Mouse (Mus musculus) limb, embryonic 14.5 days (tissue): ENCODE measurements at regions not wholly inside any gene's neighbourhood (a gene's known extent, or its start where the extent isn't known, plus 50 kb on each side); places are given as distances from the start of the nearest gene placed in this dataset.

Experiments used
- ATAC-seq: fragments of 200-750 bp; cut with Nextera tagmentation; 2 replicates; pipeline ENCODE4 v1.8.0; 2017; ENCODE audit warnings: low read depth, moderate number of reproducible peaks, moderate TSS enrichment; ENCODE audit not compliant: low FRiP score
- DNase-seq: peaks from one replicate; pipeline ENCODE4 v3.0.0-alpha.2; 2015; ENCODE audit warnings: low spot score
- H3K27ac ChIP-seq: fragments of 300-500 bp; sonication (generic); replicated peaks from 2 replicates; pipeline ENCODE4 v1.5.1; 2014; ENCODE audit warnings: low read depth, mild to moderate bottlenecking, low read length, moderate library complexity, mixed read lengths
- H3K27me3 ChIP-seq: fragments of 300-500 bp; sonication (generic); 2 replicates; pipeline ENCODE4 v1.6.1; 2014; ENCODE audit warnings: low read length, mixed read lengths; ENCODE audit not compliant: control insufficient read depth, insufficient read depth
- H3K36me3 ChIP-seq: fragments of 300-500 bp; sonication (generic); 2 replicates; pipeline ENCODE4 v1.6.1; 2014; ENCODE audit warnings: mild to moderate bottlenecking, low read length, moderate library complexity, mixed read lengths; ENCODE audit not compliant: control insufficient read depth, insufficient read depth
- H3K4me1 ChIP-seq: fragments of 300-500 bp; sonication (generic); 2 replicates; pipeline ENCODE4 v1.6.1; 2014; ENCODE audit warnings: antibody characterized with exemption, low read length, mixed read lengths; ENCODE audit not compliant: control insufficient read depth, insufficient read depth
- H3K4me2 ChIP-seq: fragments of 300-500 bp; sonication (generic); replicated peaks from 2 replicates; pipeline ENCODE4 v1.6.1; 2014; ENCODE audit warnings: low read depth, mild to moderate bottlenecking, low read length, moderate library complexity; ENCODE audit not compliant: severe bottlenecking
- H3K4me3 ChIP-seq: fragments of 300-500 bp; sonication (generic); replicated peaks from 2 replicates; pipeline ENCODE4 v1.5.1; 2014; ENCODE audit warnings: low read length
- H3K9ac ChIP-seq: fragments of 300-500 bp; sonication (generic); 2 replicates; pipeline ENCODE4 v1.6.1; 2014; ENCODE audit warnings: mild to moderate bottlenecking, low read depth, low read length, moderate library complexity; ENCODE audit not compliant: severe bottlenecking
- H3K9me3 ChIP-seq: fragments of 300-500 bp; sonication (generic); 2 replicates; pipeline ENCODE4 v1.6.1; 2016; ENCODE audit warnings: low read length; ENCODE audit not compliant: control insufficient read depth
- POLR2A ChIP-seq: fragments of 200-500 bp; IDR thresholded peaks from 2 replicates; pipeline ENCODE4 v1.8.0; 2012; ENCODE audit warnings: inconsistent platforms, mild to moderate bottlenecking, moderate library complexity, borderline replicate concordance; ENCODE audit not compliant: insufficient read depth, insufficient read length; ENCODE audit errors: extremely low read depth
- WGBS: fragments of 180-500 bp; shearing (Covaris S2); extraction: QIAGEN DNeasy Blood & Tissue Kit; methylation state at CpG from one replicate; pipeline ENCODE4 v1.1.7; 2014; 5-methylcytosine and 5-hydroxymethylcytosine counted together

DNA sequence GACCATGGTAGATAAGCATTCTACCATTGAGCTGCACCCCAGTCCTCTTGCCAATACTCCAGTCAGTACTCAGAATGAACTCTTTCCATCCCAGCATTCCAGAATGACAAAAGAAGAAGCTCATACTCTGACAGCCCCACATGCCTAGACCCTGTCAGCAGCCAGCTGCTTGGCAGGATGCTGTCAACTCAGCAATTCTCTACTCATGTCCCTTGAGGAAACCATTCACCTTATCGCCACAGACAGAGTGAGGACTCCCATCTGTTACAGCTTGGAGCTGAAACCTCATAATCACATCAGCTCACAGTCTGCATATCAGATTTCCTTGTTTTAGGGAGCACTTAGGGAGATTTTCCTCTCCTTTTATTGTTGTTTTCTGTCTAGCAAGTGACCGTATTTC is 420.5 kb upstream of the Plxna2 start:
- TF ChIP-seq POLR2A, result no peak
- ATAC-seq, result no peak
- 38% methylated on average over 2 of the region's 2 CpGs for WGBS
- H3K27ac ChIP-seq, result no peak overlapping the region
- H3K9ac ChIP-seq, result no peak overlapping the region
- no peaks in the 10 kb centered on the region for H3K9me3 ChIP-seq
- H3K4me2 ChIP-seq, result no peak overlapping the region
- H3K4me1 ChIP-seq, result no peaks in the 10 kb centered on the region
- no peaks in the 10 kb centered on the region for H3K27me3 ChIP-seq
- no peaks in the 10 kb centered on the region for H3K36me3 ChIP-seq
- DNase-seq, result no peak
- H3K4me3 ChIP-seq, result no peak overlapping the region

DNA sequence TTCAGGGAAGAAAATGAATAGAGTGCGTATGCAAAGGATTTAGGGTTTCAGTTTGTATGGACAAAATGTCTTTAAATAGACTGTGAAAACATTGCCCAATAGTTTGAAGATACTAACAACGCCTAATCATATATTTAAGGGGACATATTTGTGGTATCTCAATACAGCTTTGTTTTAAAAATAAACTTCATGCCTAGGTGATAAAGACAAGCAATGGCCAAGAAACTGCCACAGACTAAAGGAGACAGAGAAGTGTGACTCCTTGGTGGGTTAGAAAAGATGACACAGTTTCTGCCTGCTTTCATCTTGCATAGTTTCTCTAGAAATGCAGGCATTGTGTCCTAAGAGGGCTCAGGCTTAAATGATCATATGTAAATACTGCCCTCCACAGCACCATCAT is 435.7 kb upstream of the Plxna2 start:
- no peak overlapping the region for H3K9ac ChIP-seq
- H3K4me1 ChIP-seq, result no peaks in the 10 kb centered on the region
- no peak for ATAC-seq
- H3K27ac ChIP-seq, result no peak overlapping the region
- H3K27me3 ChIP-seq, result no peaks in the 10 kb centered on the region
- H3K4me3 ChIP-seq, result no peak overlapping the region
- 91% methylated on average over 2 of the region's 2 CpGs for WGBS
- no peaks in the 10 kb centered on the region for H3K36me3 ChIP-seq
- no peaks in the 10 kb centered on the region for H3K9me3 ChIP-seq
- TF ChIP-seq POLR2A, result no peak
- H3K4me2 ChIP-seq, result no peak overlapping the region
- no peak for DNase-seq

DNA sequence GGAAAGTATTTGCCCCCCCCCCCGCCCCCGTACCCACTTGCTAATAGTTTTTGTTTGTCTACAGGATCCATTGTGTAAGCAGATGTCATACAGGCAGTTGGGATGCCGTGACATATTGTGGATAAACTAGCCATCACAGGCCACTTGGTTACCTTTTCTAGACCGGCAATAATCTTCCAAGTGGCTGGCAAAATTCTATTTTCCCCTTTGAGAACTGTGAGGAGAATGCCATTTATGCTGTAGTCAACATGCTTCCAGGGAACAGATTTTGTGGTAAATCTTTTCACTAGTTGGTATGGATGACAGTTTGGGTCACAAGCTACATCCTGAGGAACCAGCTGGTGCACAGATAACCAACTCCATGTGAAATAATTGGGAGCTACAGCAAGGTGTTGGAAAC is 456.5 kb upstream of the Plxna2 start:
- no peak overlapping the region for H3K4me2 ChIP-seq
- no peak overlapping the region for H3K4me3 ChIP-seq
- no peak for TF ChIP-seq POLR2A
- no peak overlapping the region for H3K9ac ChIP-seq
- H3K27ac ChIP-seq, result no peak overlapping the region
- no peaks in the 10 kb centered on the region for H3K27me3 ChIP-seq
- no peaks in the 10 kb centered on the region for H3K4me1 ChIP-seq
- no peaks in the 10 kb centered on the region for H3K36me3 ChIP-seq
- ATAC-seq, result no peak
- DNase-seq, result no peak
- H3K9me3 ChIP-seq, result no peaks in the 10 kb centered on the region
- 87% methylated on average over 4 of the region's 4 CpGs for WGBS

DNA sequence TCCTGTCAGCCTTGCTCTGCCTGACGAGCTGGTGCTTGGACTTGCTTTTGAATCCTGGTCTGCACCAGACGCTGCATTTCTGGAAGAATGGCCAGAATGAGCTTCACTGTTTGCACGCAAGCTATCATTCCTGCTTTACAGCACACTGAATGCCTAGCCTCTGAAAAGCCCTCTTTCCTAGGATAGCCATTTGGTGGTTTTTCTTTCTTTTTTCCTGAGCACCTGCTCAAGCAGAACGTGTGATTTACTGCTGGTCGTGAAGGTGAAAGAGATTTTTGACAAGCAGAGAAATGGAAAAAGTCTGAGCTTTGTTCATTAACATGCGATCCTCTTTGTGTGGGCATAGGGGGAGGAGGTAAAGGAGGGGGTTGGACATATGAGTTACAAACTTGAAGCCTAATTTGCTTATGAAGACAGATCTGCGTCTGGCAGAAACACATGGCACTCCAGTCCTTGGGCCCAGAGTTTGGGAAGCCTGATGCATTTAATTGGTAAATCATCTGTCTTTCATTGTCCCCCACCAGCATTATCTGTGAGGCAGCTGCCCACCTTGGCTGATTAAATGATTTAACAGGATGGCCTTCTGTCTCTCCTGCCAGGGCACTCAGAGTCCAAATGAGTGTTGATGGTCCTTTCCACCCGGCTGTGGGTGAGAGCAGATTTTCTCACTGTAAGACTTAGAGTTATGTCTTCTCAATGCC is 457.1 kb upstream of the Plxna2 start:
- Histone ChIP-seq H3K36me3 (no peaks in the 10 kb centered on the region), H3K27ac (no peak overlapping the region), H3K9me3 (no peaks in the 10 kb centered on the region), H3K27me3 (no peaks in the 10 kb centered on the region), H3K4me3 (no peak overlapping the region), H3K9ac (no peak overlapping the region), H3K4me1 (no peaks in the 10 kb centered on the region), H3K4me2 (no peak overlapping the region)
- no peak for TF ChIP-seq POLR2A
- 47% methylated on average over 8 of the region's 8 CpGs for WGBS
- no peak for ATAC-seq
- no peak for DNase-seq

DNA sequence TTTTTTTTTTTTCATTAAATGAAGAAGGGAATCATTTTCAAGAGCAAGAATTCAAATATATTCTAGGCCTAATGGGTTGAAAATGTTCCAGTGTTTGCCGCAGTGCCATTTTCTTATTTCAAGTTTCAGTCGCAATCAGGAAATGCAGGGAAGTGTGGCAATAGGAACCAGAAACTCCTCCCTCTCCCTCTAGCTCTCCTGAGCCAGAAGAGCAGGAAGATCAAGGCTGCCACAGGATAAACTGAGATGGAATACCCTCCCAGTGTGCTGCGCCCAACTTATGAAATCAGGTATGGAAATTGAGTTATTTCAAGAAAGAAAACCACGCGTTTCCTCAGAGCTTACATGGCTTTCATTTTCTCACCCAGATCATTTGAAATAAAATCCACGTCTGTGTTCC is 460.8 kb upstream of the Plxna2 start:
- 81% methylated on average over 6 of the region's 6 CpGs for WGBS
- H3K4me3 ChIP-seq, result no peak overlapping the region
- no peaks in the 10 kb centered on the region for H3K4me1 ChIP-seq
- DNase-seq (no peak), ATAC-seq (no peak)
- H3K4me2 ChIP-seq, result no peak overlapping the region
- H3K27ac ChIP-seq, result no peak overlapping the region
- TF ChIP-seq POLR2A, result no peak
- no peaks in the 10 kb centered on the region for H3K9me3 ChIP-seq
- no peaks in the 10 kb centered on the region for H3K36me3 ChIP-seq
- H3K27me3 ChIP-seq, result no peaks in the 10 kb centered on the region
- H3K9ac ChIP-seq, result no peak overlapping the region
